Mouse (Mus musculus) MEL (cell line): ENCODE results near the gene Ppp1r32. TPM values are rescaled to one million over a fixed set of nuclear protein-coding genes. Genes with fewer than 3 reads are reported as not detected.

ENCODE experiments used
- DNase-seq: peaks from one replicate; pipeline ENCODE4 v3.0.0; 2011; ENCODE audit warnings: low read depth, low spot score
- H3K27ac ChIP-seq: 2 replicates; pipeline ENCODE4 v1.5.1; 2012; ENCODE audit warnings: low read depth, mild to moderate bottlenecking, control low read depth, low read length, moderate library complexity; ENCODE audit not compliant: control insufficient read depth
- H3K27me3 ChIP-seq, 2 experiments: fragments of 150-350 bp in 1 of 2; sonication (generic) in 1 of 2; 2 replicates each; pipeline ENCODE4 v1.6.1; 2012; ENCODE audit warnings: low read length in 2 of 2, mild to moderate bottlenecking in 2 of 2, improper control_type of control experiment in 1 of 2, moderate library complexity in 1 of 2; ENCODE audit not compliant: insufficient read depth in 2 of 2, control insufficient read depth in 1 of 2
- H3K36me3 ChIP-seq, 2 experiments: 2 replicates each; pipeline ENCODE4 v1.6.1; 2012 to 2014; ENCODE audit warnings: low read length in 2 of 2, improper control_type of control experiment in 1 of 2, inconsistent platforms in 1 of 2, mild to moderate bottlenecking in 1 of 2; ENCODE audit not compliant: insufficient read depth in 2 of 2, control insufficient read depth in 1 of 2
- H3K4me1 ChIP-seq, 2 experiments: fragments of 150-350 bp in 1 of 2; sonication (generic) in 1 of 2; 2 replicates each; pipeline ENCODE4 v1.6.1; 2012; ENCODE audit warnings: low read length in 2 of 2, improper control_type of control experiment in 1 of 2, mild to moderate bottlenecking in 1 of 2; ENCODE audit not compliant: insufficient read depth in 2 of 2, control insufficient read depth in 1 of 2
- H3K4me3 ChIP-seq, 2 experiments: fragments of 150-350 bp in 1 of 2; sonication (generic) in 1 of 2; 2 replicates each; pipeline ENCODE4 v1.5.1; 2012; ENCODE audit warnings: low read depth in 2 of 2, low read length in 2 of 2, mild to moderate bottlenecking in 2 of 2, moderate library complexity in 2 of 2, control low read depth in 1 of 2, improper control_type of control experiment in 1 of 2; ENCODE audit not compliant: control insufficient read depth in 1 of 2, insufficient read depth in 1 of 2
- H3K79me2 ChIP-seq: 2 replicates; pipeline ENCODE4 v1.6.1; 2012; ENCODE audit warnings: mild to moderate bottlenecking, low read length, moderate library complexity; ENCODE audit not compliant: control insufficient read depth, poor library complexity, insufficient read depth
- H3K9ac ChIP-seq: 2 replicates; pipeline ENCODE4 v1.6.1; 2012; ENCODE audit warnings: low read depth, mild to moderate bottlenecking, control low read depth, low read length, moderate library complexity; ENCODE audit not compliant: control insufficient read depth, poor library complexity, severe bottlenecking
- H3K9me3 ChIP-seq: fragments of 150-350 bp; sonication (generic); replicated peaks from 2 replicates; pipeline ENCODE4 v1.6.1; 2012; ENCODE audit warnings: mild to moderate bottlenecking, low read length, improper control_type of control experiment, moderate library complexity; ENCODE audit not compliant: insufficient read depth
- EP300 ChIP-seq, 2 experiments: IDR thresholded peaks; 2 replicates each; pipeline ENCODE4 v1.6.1; 2011; ENCODE audit warnings: improper control_type of control experiment in 2 of 2, low read length in 2 of 2, low read depth in 1 of 2, mild to moderate bottlenecking in 1 of 2
- GATA1 ChIP-seq: IDR thresholded peaks from 2 replicates; pipeline ENCODE4 v1.6.1; 2011; ENCODE audit warnings: low read depth, low read length, improper control_type of control experiment
- JUND ChIP-seq: IDR thresholded peaks from 2 replicates; pipeline ENCODE4 v1.6.1; 2011; ENCODE audit warnings: low read depth, mild to moderate bottlenecking, improper control_type of control experiment, low read length
- KAT2A ChIP-seq: conservative IDR thresholded peaks from 2 replicates; pipeline ENCODE4 v1.6.1; 2012; ENCODE audit warnings: low read depth, low read length, improper control_type of control experiment, inconsistent platforms
- MAX ChIP-seq: IDR thresholded peaks from 2 replicates; pipeline ENCODE4 v1.6.1; 2011; ENCODE audit warnings: low read length, improper control_type of control experiment
- MEF2A ChIP-seq: IDR thresholded peaks from 2 replicates; pipeline ENCODE4 v1.6.1; 2014; ENCODE audit warnings: low read depth, mild to moderate bottlenecking, inconsistent platforms, low read length, improper control_type of control experiment; ENCODE audit not compliant: poor library complexity, insufficient replicate concordance, severe bottlenecking; ENCODE audit errors: extremely low read depth
- NRF1 ChIP-seq: IDR thresholded peaks from 2 replicates; pipeline ENCODE4 v1.6.1; 2014; ENCODE audit warnings: low read depth, mild to moderate bottlenecking, inconsistent platforms, low read length, improper control_type of control experiment, moderate library complexity; ENCODE audit not compliant: poor library complexity, insufficient read depth, severe bottlenecking
- POLR2A ChIP-seq, 2 experiments: IDR thresholded peaks; 2 replicates each; pipeline ENCODE4 v1.6.1; 2011 to 2012; ENCODE audit warnings: low read length in 2 of 2, mild to moderate bottlenecking in 2 of 2, control low read depth in 1 of 2, improper control_type of control experiment in 1 of 2, low read depth in 1 of 2, moderate library complexity in 1 of 2; ENCODE audit not compliant: control insufficient read depth in 1 of 2, insufficient read depth in 1 of 2, poor library complexity in 1 of 2
- RCOR1 ChIP-seq: IDR thresholded peaks from 2 replicates; pipeline ENCODE4 v1.6.1; 2012; ENCODE audit warnings: low read depth, mild to moderate bottlenecking, inconsistent platforms, low read length, improper control_type of control experiment
- SMC3 ChIP-seq: IDR thresholded peaks from 2 replicates; pipeline ENCODE4 v1.6.1; 2011; ENCODE audit warnings: low read depth, low read length, improper control_type of control experiment
- TBP ChIP-seq: IDR thresholded peaks from 2 replicates; pipeline ENCODE4 v1.8.0; 2011; ENCODE audit warnings: low read depth, low read length, improper control_type of control experiment
- ZKSCAN1 ChIP-seq: IDR thresholded peaks from 2 replicates; pipeline ENCODE4 v1.6.1; 2012; ENCODE audit warnings: low read depth, mild to moderate bottlenecking, inconsistent platforms, low read length, improper control_type of control experiment, moderate library complexity
- polyA plus RNA-seq, 2 experiments: library from polyadenylated mRNA; stranded (reverse) in 1 of 2; unstranded in 1 of 2; fragments of >175 nt in 1 of 2; fragments of >200 nt in 1 of 2; gene quantifications; 2 replicates each; pipeline versions ENCODE4 v1.2.1 to v1.2.4; 2012; ENCODE audit warnings: low replicate concordance in 2 of 2, low read depth in 1 of 2; ENCODE audit not compliant: insufficient read length in 2 of 2, insufficient read depth in 1 of 2, missing spikeins in 1 of 2
- total RNA-seq: library from RNA; depleted of rRNA; stranded (reverse); fragments of 300-350 nt; gene quantifications from 2 replicates; pipeline ENCODE4 v1.2.3, GENCODE M21; 2012; rRNA removed

Gene Ppp1r32
- total and polyA plus RNA-seq, 3 experiments, result 0.19 to 0.57 TPM; not detected in 1

GRCm38 (mm10) chr19:10424751-10425150 is 58.0 kb downstream of the Ppp1r32 start:
- no peaks in the 10 kb centered on the region; a peak in 1 of 4 replicates for H3K27me3 ChIP-seq
- no peaks in the 10 kb centered on the region for H3K4me1 ChIP-seq
- DNase-seq, result no peak
- H3K4me3 ChIP-seq, result no peak overlapping the region
- H3K27ac ChIP-seq, result no peak overlapping the region
- H3K9ac ChIP-seq, result no peak overlapping the region
- no peaks in the 10 kb centered on the region for H3K36me3 ChIP-seq
- H3K79me2 ChIP-seq, result no peaks in the 10 kb centered on the region
- TF ChIP-seq NRF1, result no peak
- TF ChIP-seq SMC3, result no peak
- no peak for TF ChIP-seq POLR2A (IDR thresholded peaks at IDR 0.05; ENCODE audit: control insufficient read depth in 1 of 2, insufficient read depth in 1 of 2, low read depth in 1 of 2, low read length in 2 of 2, poor library complexity in 1 of 2)
- no peak for TF ChIP-seq MAX
- TF ChIP-seq MEF2A, result no peak
- TF ChIP-seq KAT2A, result no peak
- TF ChIP-seq GATA1, result no peak
- TF ChIP-seq RCOR1, result no peak
- TF ChIP-seq ZKSCAN1, result no peak
- TF ChIP-seq TBP, result no peak
- no peak for TF ChIP-seq EP300 (IDR thresholded peaks at IDR 0.05; ENCODE audit: low read depth in 1 of 2, low read length in 2 of 2)
- TF ChIP-seq JUND, result no peak
- no peaks in the 10 kb centered on the region for H3K9me3 ChIP-seq

Other genes with a start within 250 kb of the Ppp1r32 start
- gene Myrf, start 242.2 kb downstream of the Ppp1r32 start, total RNA-seq, result 0.20 and 0.23 TPM in 2 replicates
- gene Myrf, start 242.2 kb downstream of the Ppp1r32 start, polyA plus RNA-seq, result 1 to 10 TPM in 1 of 2 experiments, not detected in 1; 2.7 TPM
- not detected in 2 replicates for gene Dagla, start 178.1 kb downstream of the Ppp1r32 start, total RNA-seq
- gene Dagla, start 178.1 kb downstream of the Ppp1r32 start, polyA plus RNA-seq, result not detected
- gene Syt7, start 93.8 kb downstream of the Ppp1r32 start, total RNA-seq, result not detected in 2 replicates
- gene Syt7, start 93.8 kb downstream of the Ppp1r32 start, polyA plus RNA-seq, result not detected
- not detected in 2 replicates for gene Lrrc10b, start 25.5 kb downstream of the Ppp1r32 start, total RNA-seq
- not detected for gene Lrrc10b, start 25.5 kb downstream of the Ppp1r32 start, polyA plus RNA-seq
- gene Cpsf7, start 42.3 kb upstream of the Ppp1r32 start, total RNA-seq, result 36.2 and 36.9 TPM in 2 replicates
- gene Cpsf7, start 42.3 kb upstream of the Ppp1r32 start, polyA plus RNA-seq, result 100 to 1,000 TPM in 1 of 2 experiments, 10 to 100 TPM in 1; 69.8 to 183 TPM
- gene Sdhaf2, start 43.2 kb upstream of the Ppp1r32 start, total RNA-seq, result 61.2 and 68.5 TPM in 2 replicates
- 10 to 100 TPM in 1 of 2 experiments, not detected in 1; 74.6 TPM for gene Sdhaf2, start 43.2 kb upstream of the Ppp1r32 start, polyA plus RNA-seq
- 38.5 and 48.0 TPM in 2 replicates for gene Tmem216, start 73.3 kb upstream of the Ppp1r32 start, total RNA-seq
- 10 to 100 TPM in 1 of 2 experiments, not detected in 1; 48.1 TPM for gene Tmem216, start 73.3 kb upstream of the Ppp1r32 start, polyA plus RNA-seq
- 7.6 and 9.0 TPM in 2 replicates for gene Cyb561a3, start 94.2 kb upstream of the Ppp1r32 start, total RNA-seq
- 10 to 100 TPM in 1 of 2 experiments, not detected in 1; 14.3 TPM for gene Cyb561a3, start 94.2 kb upstream of the Ppp1r32 start, polyA plus RNA-seq
- gene Tmem138, start 94.4 kb upstream of the Ppp1r32 start, total RNA-seq, result 10.8 and 11.9 TPM in 2 replicates
- 10 to 100 TPM in 1 of 2 experiments, not detected in 1; 25.2 TPM for gene Tmem138, start 94.4 kb upstream of the Ppp1r32 start, polyA plus RNA-seq
- 363 and 365 TPM in 2 replicates for gene Ddb1, start 122.4 kb upstream of the Ppp1r32 start, total RNA-seq
- gene Ddb1, start 122.4 kb upstream of the Ppp1r32 start, polyA plus RNA-seq, result 100 to 1,000 TPM; 116 to 459 TPM
- 3.6 and 3.7 TPM in 2 replicates for gene Tkfc, start 122.7 kb upstream of the Ppp1r32 start, total RNA-seq
- gene Tkfc, start 122.7 kb upstream of the Ppp1r32 start, polyA plus RNA-seq, result 10 to 100 TPM in 1 of 2 experiments, not detected in 1; 12.8 TPM
- gene Vwce, start 151.3 kb upstream of the Ppp1r32 start, total RNA-seq, result 0.04 and 0.23 TPM in 2 replicates
- 100 to 1,000 TPM in 1 of 2 experiments, 1 to 10 TPM in 1; 1.8 to 666 TPM for gene Vwce, start 151.3 kb upstream of the Ppp1r32 start, polyA plus RNA-seq
- not detected in 2 replicates for gene Pga5, start 195.1 kb upstream of the Ppp1r32 start, total RNA-seq
- not detected for gene Pga5, start 195.1 kb upstream of the Ppp1r32 start, polyA plus RNA-seq
- 6.5 and 8.1 TPM in 2 replicates for gene Vps37c, start 205.8 kb upstream of the Ppp1r32 start, total RNA-seq
- 10 to 100 TPM in 1 of 2 experiments, not detected in 1; 11.9 TPM for gene Vps37c, start 205.8 kb upstream of the Ppp1r32 start, polyA plus RNA-seq